Mouse (Mus musculus) heart, embryonic 15.5 days (tissue): Measurements from ENCODE around the gene Atp10b. TPM values are rescaled to one million over a fixed set of nuclear protein-coding genes. Genes with fewer than 3 reads are reported as not detected.

Source experiments
- ATAC-seq: fragments of 200-750 bp; cut with Nextera tagmentation; replicated peaks from 2 replicates; pipeline ENCODE4 v1.8.0; 2017; ENCODE audit warnings: low read depth, moderate TSS enrichment; ENCODE audit not compliant: insufficient number of reproducible peaks, insufficient read depth, low FRiP score
- H3K27ac ChIP-seq: fragments of 300-500 bp; sonication (generic); 2 replicates; pipeline ENCODE4 v1.5.1; 2015; ENCODE audit warnings: mild to moderate bottlenecking, inconsistent platforms
- H3K27me3 ChIP-seq: fragments of 300-500 bp; sonication (generic); 2 replicates; pipeline ENCODE4 v1.6.1; 2015; ENCODE audit warnings: inconsistent platforms
- H3K36me3 ChIP-seq: fragments of 300-500 bp; sonication (generic); 2 replicates; pipeline ENCODE4 v1.6.1; 2015; ENCODE audit warnings: mild to moderate bottlenecking, inconsistent platforms
- H3K4me1 ChIP-seq: fragments of 300-500 bp; sonication (generic); replicated peaks from 2 replicates; pipeline ENCODE4 v1.6.1; 2015; ENCODE audit warnings: inconsistent platforms
- H3K4me2 ChIP-seq: fragments of 300-500 bp; sonication (generic); 2 replicates; pipeline ENCODE4 v1.6.1; 2015; ENCODE audit warnings: inconsistent platforms, mild to moderate bottlenecking, moderate library complexity
- H3K4me3 ChIP-seq: fragments of 300-500 bp; sonication (generic); 2 replicates; pipeline ENCODE4 v1.5.1; 2015; ENCODE audit warnings: mild to moderate bottlenecking, inconsistent platforms
- H3K9ac ChIP-seq: fragments of 300-500 bp; sonication (generic); 2 replicates; pipeline ENCODE4 v1.6.1; 2015; ENCODE audit warnings: mild to moderate bottlenecking, inconsistent platforms
- H3K9me3 ChIP-seq: fragments of 300-500 bp; sonication (generic); replicated peaks from 2 replicates; pipeline ENCODE4 v1.6.1; 2016; ENCODE audit warnings: inconsistent platforms
- WGBS: fragments of 180-500 bp; shearing (Covaris S2); methylation state at CpG from one replicate; pipeline ENCODE4 v1.1.7; 2015; ENCODE audit warnings: mixed read lengths; 5-methylcytosine and 5-hydroxymethylcytosine counted together
- polyA plus RNA-seq: library from polyadenylated mRNA; unstranded; fragments of >200 nt; fragmentation: Nextera tagmentation; extraction: Ambion mirVana; gene quantifications from 2 replicates; pipeline ENCODE4 v1.2.1, GENCODE M21; 2015

Atp10b gene
- polyA plus RNA-seq, 1 experiment from 2014 or later: not detected

GRCm38 (mm10) chr11:43200089-43200488 lies 50.4 kb downstream of the Atp10b start:
- H3K9ac ChIP-seq: no peak overlapping the region
- no peak for ATAC-seq
- no peaks in the 10 kb centered on the region for H3K9me3 ChIP-seq
- no peak overlapping the region for H3K4me3 ChIP-seq
- WGBS: 85% methylated on average over 2 of the region's 2 CpGs
- H3K4me2 ChIP-seq: no peak overlapping the region
- no peaks in the 10 kb centered on the region for H3K36me3 ChIP-seq
- no peaks in the 10 kb centered on the region for H3K27me3 ChIP-seq
- no peak overlapping the region for H3K27ac ChIP-seq
- no peaks in the 10 kb centered on the region for H3K4me1 ChIP-seq

DNA sequence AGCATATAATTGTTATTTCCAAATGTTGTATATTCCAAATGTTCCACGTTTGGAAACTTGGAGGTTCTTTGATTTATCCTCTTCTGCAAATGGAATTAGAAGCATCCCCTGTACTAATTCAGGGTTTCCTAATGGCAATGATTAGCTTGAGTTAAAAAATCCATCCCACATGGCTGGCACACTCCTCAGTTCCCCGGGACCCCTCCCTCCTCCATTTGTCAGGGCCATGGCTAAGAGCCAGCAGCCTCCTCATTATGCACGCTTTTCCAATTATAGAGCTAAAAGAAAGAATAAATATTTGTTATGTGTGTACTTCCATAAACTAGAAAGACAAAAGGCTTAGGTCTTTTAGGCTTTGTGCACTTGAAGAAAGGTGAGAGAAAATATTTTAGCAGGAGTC lies 53.9 kb downstream of the Atp10b start:
- H3K4me1 ChIP-seq: no peaks in the 10 kb centered on the region
- no peak overlapping the region for H3K4me2 ChIP-seq
- H3K9me3 ChIP-seq: no peaks in the 10 kb centered on the region
- no peak overlapping the region for H3K9ac ChIP-seq
- no peaks in the 10 kb centered on the region for H3K36me3 ChIP-seq
- ATAC-seq: no peak
- H3K27ac ChIP-seq: no peak overlapping the region
- H3K27me3 ChIP-seq: no peaks in the 10 kb centered on the region
- WGBS: 57% methylated on average over 3 of the region's 3 CpGs
- no peak overlapping the region for H3K4me3 ChIP-seq

DNA sequence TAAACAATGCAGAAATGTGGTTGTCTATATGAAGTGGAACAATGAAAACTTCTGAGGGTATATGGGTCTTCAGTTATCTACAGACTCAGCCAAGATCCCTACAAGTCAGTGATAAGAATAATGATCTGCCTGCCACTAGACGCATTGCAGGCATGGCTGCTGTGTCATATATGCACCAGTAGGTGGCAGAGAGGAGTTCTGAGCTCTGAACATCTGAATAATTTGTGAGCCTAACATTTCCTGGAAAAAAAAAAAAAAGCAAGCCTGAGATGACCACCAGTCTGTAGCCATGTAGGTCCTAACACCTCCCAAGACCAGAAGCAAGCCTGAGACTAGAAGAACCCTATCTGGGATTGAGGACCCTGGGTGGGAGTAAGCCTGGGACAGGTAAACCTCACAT lies 63.5 kb downstream of the Atp10b start:
- Histone ChIP-seq H3K36me3 (no peaks in the 10 kb centered on the region), H3K4me1 (peaks cover 9% of the 10 kb centered on the region; the same call in 1 of the 2 replicates), H3K4me2 (no peak overlapping the region), H3K27ac (no peak overlapping the region), H3K9me3 (no peaks in the 10 kb centered on the region), H3K4me3 (no peak overlapping the region), H3K27me3 (no peaks in the 10 kb centered on the region), H3K9ac (no peak overlapping the region)
- ATAC-seq: no peak
- 8% methylated on average over 1 of the region's 1 CpGs for WGBS

- Histone ChIP-seq H3K9ac (no peak overlapping the region), H3K4me2 (no peak overlapping the region), H3K36me3 (no peaks in the 10 kb centered on the region), H3K4me3 (no peak overlapping the region), H3K9me3 (no peaks in the 10 kb centered on the region), H3K27ac (no peak overlapping the region), H3K4me1 (peaks cover 9% of the 10 kb centered on the region; the same call in 1 of the 2 replicates), H3K27me3 (no peaks in the 10 kb centered on the region)
- no peak for ATAC-seq
- WGBS: 78% methylated on average over 1 of the region's 1 CpGs
Observed at GRCm38 (mm10) chr11:43213740-43214139, 64.1 kb downstream of the Atp10b start.

DNA sequence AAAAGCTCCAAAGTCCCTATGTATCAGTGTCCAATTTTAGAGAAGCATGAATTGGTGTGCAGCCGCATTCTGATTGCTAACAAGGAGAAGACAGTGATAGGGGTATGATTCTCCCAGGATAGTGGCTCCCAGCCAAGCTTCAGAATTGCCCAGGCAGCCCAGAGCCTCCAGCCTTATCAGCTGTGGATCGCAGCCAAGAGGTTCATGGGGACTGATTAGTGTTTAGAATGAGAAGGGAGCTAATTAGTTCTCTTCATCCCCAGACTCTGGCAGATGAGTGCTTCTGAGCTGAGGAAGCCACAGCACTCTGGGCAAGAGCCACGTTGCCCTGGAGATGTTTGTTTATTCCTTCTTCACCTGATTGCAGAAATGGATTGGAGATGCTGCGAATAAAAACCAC lies 67.3 kb downstream of the Atp10b start:
- no peaks in the 10 kb centered on the region for H3K36me3 ChIP-seq
- no peak overlapping the region for H3K9ac ChIP-seq
- WGBS: 12% methylated on average over 4 of the region's 4 CpGs
- H3K9me3 ChIP-seq: no peaks in the 10 kb centered on the region
- H3K27ac ChIP-seq: no peak overlapping the region
- H3K27me3 ChIP-seq: no peaks in the 10 kb centered on the region
- no peak overlapping the region for H3K4me3 ChIP-seq
- H3K4me1 ChIP-seq: peaks cover 9% of the 10 kb centered on the region; the same call in 1 of the 2 replicates
- no peak overlapping the region for H3K4me2 ChIP-seq
- 0 out of 2 replicates have a peak, but pooled peaks have one; percentile 60 for ATAC-seq

GRCm38 (mm10) chr11:43230231-43230630 lies 80.6 kb downstream of the Atp10b start:
- Histone ChIP-seq H3K9ac (no peak overlapping the region), H3K4me1 (no peaks in the 10 kb centered on the region), H3K4me3 (no peak overlapping the region), H3K27ac (no peak overlapping the region), H3K4me2 (no peak overlapping the region), H3K27me3 (no peaks in the 10 kb centered on the region), H3K36me3 (no peaks in the 10 kb centered on the region), H3K9me3 (no peaks in the 10 kb centered on the region)
- 84% methylated on average over 6 of the region's 6 CpGs for WGBS
- ATAC-seq: no peak

DNA sequence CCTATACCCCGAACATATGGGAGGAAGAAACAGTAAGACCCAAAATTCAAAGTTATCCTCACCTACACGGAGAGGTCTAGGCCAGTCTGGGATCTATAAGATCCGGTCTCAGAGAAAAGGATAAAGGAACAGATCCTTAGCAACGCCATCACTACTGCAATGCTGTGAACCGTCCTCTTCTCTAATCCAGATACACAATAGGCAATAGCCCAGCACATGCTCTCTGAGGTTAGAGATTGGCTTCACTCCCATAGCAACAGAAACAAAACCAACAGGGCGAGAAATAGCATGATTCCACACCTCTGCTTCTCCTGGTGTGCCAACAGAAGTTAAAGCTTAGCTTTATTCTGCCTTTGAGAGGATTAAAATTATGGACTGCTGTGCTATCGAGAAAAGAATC lies 82.4 kb downstream of the Atp10b start:
- H3K4me3 ChIP-seq: no peak overlapping the region
- no peaks in the 10 kb centered on the region for H3K27me3 ChIP-seq
- no peaks in the 10 kb centered on the region for H3K4me1 ChIP-seq
- H3K9ac ChIP-seq: no peak overlapping the region
- 76% methylated on average over 7 of the region's 7 CpGs for WGBS
- H3K4me2 ChIP-seq: no peak overlapping the region
- no peak for ATAC-seq
- H3K27ac ChIP-seq: no peak overlapping the region
- no peaks in the 10 kb centered on the region for H3K36me3 ChIP-seq
- no peaks in the 10 kb centered on the region for H3K9me3 ChIP-seq

GRCm38 (mm10) chr11:43236360-43237039 lies 86.8 kb downstream of the Atp10b start:
- Histone ChIP-seq H3K4me2 (no peak overlapping the region), H3K4me1 (no peaks in the 10 kb centered on the region), H3K9ac (no peak overlapping the region), H3K27me3 (no peaks in the 10 kb centered on the region), H3K27ac (no peak overlapping the region), H3K36me3 (no peaks in the 10 kb centered on the region), H3K4me3 (no peak overlapping the region), H3K9me3 (no peaks in the 10 kb centered on the region)
- no peak for ATAC-seq
- WGBS: 75% methylated on average over 8 of the region's 8 CpGs

- no peak overlapping the region for H3K9ac ChIP-seq
- no peak for ATAC-seq
- no peaks in the 10 kb centered on the region for H3K36me3 ChIP-seq
- no peaks in the 10 kb centered on the region for H3K4me1 ChIP-seq
- H3K4me2 ChIP-seq: no peak overlapping the region
- no peaks in the 10 kb centered on the region for H3K9me3 ChIP-seq
- no peak overlapping the region for H3K4me3 ChIP-seq
- no peaks in the 10 kb centered on the region for H3K27me3 ChIP-seq
- 93% methylated on average over 8 of the region's 8 CpGs for WGBS
- no peak overlapping the region for H3K27ac ChIP-seq
Observed at GRCm38 (mm10) chr11:43239804-43240203, 90.1 kb downstream of the Atp10b start.

GRCm38 (mm10) chr11:43253034-43253433 lies 103.4 kb downstream of the Atp10b start:
- Histone ChIP-seq H3K9me3 (no peaks in the 10 kb centered on the region), H3K4me2 (no peak overlapping the region), H3K36me3 (no peaks in the 10 kb centered on the region), H3K27me3 (no peaks in the 10 kb centered on the region), H3K4me1 (peaks cover 4% of the 10 kb centered on the region), H3K27ac (peak overlapping the region; percentile 38; the same call in 1 of the 2 replicates), H3K4me3 (no peak overlapping the region), H3K9ac (no peak overlapping the region)
- 0 out of 2 replicates have a peak, but pooled peaks have one; percentile 14 for ATAC-seq
- 42% methylated on average over 6 of the region's 6 CpGs for WGBS

GRCm38 (mm10) chr11:43255262-43255661 lies 105.6 kb downstream of the Atp10b start:
- Histone ChIP-seq H3K9me3 (no peaks in the 10 kb centered on the region), H3K27me3 (no peaks in the 10 kb centered on the region), H3K9ac (no peak overlapping the region), H3K4me1 (peaks cover 8% of the 10 kb centered on the region), H3K27ac (no peak overlapping the region), H3K4me3 (no peak overlapping the region), H3K4me2 (no peak overlapping the region), H3K36me3 (no peaks in the 10 kb centered on the region)
- no peak for ATAC-seq
- WGBS: 88% methylated on average over 4 of the region's 4 CpGs

DNA sequence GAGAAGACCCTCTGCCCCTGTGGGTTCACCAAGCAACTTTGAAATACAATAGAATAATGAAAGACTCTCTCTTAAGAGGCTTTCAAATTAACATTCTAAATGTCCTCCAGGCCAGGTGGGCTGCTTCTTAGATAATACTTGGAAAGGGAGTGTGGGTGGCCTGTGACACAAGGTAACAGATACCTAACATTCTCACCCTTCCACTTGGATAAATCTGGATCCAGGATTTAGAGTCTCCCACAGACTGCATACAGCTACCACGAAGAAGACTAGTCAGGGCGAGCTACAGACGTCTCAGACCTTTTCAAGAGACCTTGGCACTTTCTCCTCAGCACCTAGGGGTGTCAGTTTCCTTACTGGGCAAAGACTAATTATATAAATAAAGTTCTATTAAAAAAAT lies 107.6 kb downstream of the Atp10b start:
- Histone ChIP-seq H3K4me2 (no peak overlapping the region), H3K27me3 (no peaks in the 10 kb centered on the region), H3K36me3 (no peaks in the 10 kb centered on the region), H3K4me3 (no peak overlapping the region), H3K4me1 (peaks cover 8% of the 10 kb centered on the region), H3K27ac (no peak overlapping the region), H3K9me3 (no peaks in the 10 kb centered on the region), H3K9ac (no peak overlapping the region)
- WGBS: 76% methylated on average over 3 of the region's 3 CpGs
- ATAC-seq: no peak
